Mouse (Mus musculus) C2C12 (cell line): ENCODE data around the gene Specc1. TPM values are rescaled to one million over a fixed set of nuclear protein-coding genes. Genes with fewer than 3 reads are reported as not detected.

Experiments
- H3K27me3 ChIP-seq: one replicate; pipeline ENCODE4 v1.6.1; 2011; ENCODE audit not compliant: control insufficient read depth, insufficient read depth, insufficient read length
- H3K36me3 ChIP-seq: one replicate; pipeline ENCODE4 v1.6.1; 2011; ENCODE audit not compliant: control insufficient read depth, insufficient read depth
- H3K4me3 ChIP-seq: one replicate; pipeline ENCODE4 v1.5.1; 2011; ENCODE audit warnings: mild to moderate bottlenecking, control low read depth; ENCODE audit not compliant: poor library complexity, insufficient read depth, severe bottlenecking
- H3K79me2 ChIP-seq: one replicate; pipeline ENCODE4 v1.6.1; 2011; ENCODE audit not compliant: control insufficient read depth, insufficient read depth
- H3K79me3 ChIP-seq: one replicate; pipeline ENCODE4 v1.6.1; 2011; ENCODE audit warnings: low read depth, control low read depth
- H3ac ChIP-seq: one replicate; pipeline ENCODE3; 2011; ENCODE audit warnings: low read depth; ENCODE audit not compliant: control insufficient read depth, insufficient read length
- CEBPB ChIP-seq: IDR thresholded peaks from one replicate; pipeline ENCODE4 v1.6.1; 2011; ENCODE audit warnings: low read depth, mild to moderate bottlenecking, control low read depth, moderate library complexity
- CTCF ChIP-seq: IDR thresholded peaks from one replicate; pipeline ENCODE4 v1.5.1; 2011; ENCODE audit not compliant: control insufficient read depth, insufficient read depth, insufficient read length
- FOSL1 ChIP-seq: IDR thresholded peaks from one replicate; pipeline ENCODE4 v1.8.0; 2011; ENCODE audit warnings: mild to moderate bottlenecking, low read length; ENCODE audit not compliant: poor library complexity, insufficient read depth, severe bottlenecking
- MAX ChIP-seq: IDR thresholded peaks from one replicate; pipeline ENCODE4 v1.6.1; 2011; ENCODE audit warnings: mild to moderate bottlenecking, control low read depth
- MYOD1 ChIP-seq: IDR thresholded peaks from one replicate; pipeline ENCODE4 v1.6.1; 2011; ENCODE audit warnings: low read depth; ENCODE audit not compliant: control insufficient read depth, insufficient read length
- MYOG ChIP-seq: IDR thresholded peaks from one replicate; pipeline ENCODE4 v1.6.1; 2011; ENCODE audit not compliant: control insufficient read depth, insufficient read length; ENCODE audit errors: extremely low read depth
- USF1 ChIP-seq: IDR thresholded peaks from one replicate; pipeline ENCODE4 v1.6.1; 2011; ENCODE audit warnings: low read depth, mild to moderate bottlenecking, control low read depth, moderate library complexity
- polyA plus RNA-seq: library from polyadenylated mRNA; unstranded; fragments of >200 nt; fragmentation: generic; extraction: Trizol; gene quantifications from one replicate; pipeline ENCODE4 v1.2.1, GENCODE M21; 2012; ENCODE audit warnings: missing spikeins

Specc1 gene
- polyA plus RNA-seq, 1 experiment, result 59.2 TPM

DNA sequence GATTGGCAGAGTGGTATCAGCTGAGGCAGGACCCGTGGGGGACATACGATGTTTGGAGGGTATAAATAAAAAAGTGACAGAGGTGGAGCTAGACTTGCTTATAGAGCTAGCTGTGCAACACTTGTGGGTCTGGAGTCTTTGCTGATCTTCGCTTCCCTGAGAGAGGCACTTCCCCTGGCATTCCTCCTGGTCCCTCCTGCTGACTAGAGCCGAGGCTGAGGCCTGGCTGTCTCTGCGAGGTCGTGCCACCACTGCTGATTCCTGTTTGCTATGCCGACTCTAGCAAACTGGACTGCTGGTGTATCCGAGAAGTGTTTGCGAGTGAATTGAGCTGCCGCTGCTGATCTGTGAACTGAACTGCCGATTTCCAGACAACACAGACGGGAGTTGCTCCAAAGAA, 43.5 kb downstream of the Specc1 start:
- H3K27me3 ChIP-seq, result no peaks in the 10 kb centered on the region
- H3K79me2 ChIP-seq, result no peaks in the 10 kb centered on the region
- no peak for TF ChIP-seq CTCF
- TF ChIP-seq FOSL1, result no peak
- no peak for TF ChIP-seq USF1
- TF ChIP-seq MAX, result no peak
- no peak for TF ChIP-seq MYOD1
- no peak for TF ChIP-seq MYOG
- TF ChIP-seq CEBPB, result no peak
- no peak overlapping the region for H3K4me3 ChIP-seq
- H3ac ChIP-seq, result no peak overlapping the region
- H3K79me3 ChIP-seq, result no peaks in the 10 kb centered on the region
- H3K36me3 ChIP-seq, result no peaks in the 10 kb centered on the region

DNA sequence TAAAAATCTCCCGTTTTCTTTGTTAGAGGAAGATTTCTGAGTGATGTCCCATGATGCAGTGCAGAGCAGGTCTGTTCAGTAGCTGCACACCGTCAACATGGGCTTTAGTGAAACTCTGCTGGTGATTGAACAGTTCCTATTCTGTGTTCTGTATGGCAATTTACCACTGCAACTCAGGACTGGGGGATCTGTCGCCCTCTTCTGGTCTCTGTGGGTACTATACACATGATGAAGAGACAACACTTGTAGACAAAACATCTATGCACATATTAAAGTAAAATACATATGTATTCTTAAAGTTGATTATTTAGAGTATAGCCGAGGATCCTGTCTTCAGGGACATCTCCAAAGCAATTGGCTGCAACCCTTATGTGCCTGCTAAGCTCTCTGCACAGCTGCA, 45.4 kb downstream of the Specc1 start:
- no peak for TF ChIP-seq CTCF
- TF ChIP-seq MAX, result no peak
- TF ChIP-seq CEBPB, result no peak
- no peak for TF ChIP-seq MYOD1
- no peak for TF ChIP-seq MYOG
- TF ChIP-seq USF1, result no peak
- no peak for TF ChIP-seq FOSL1

GRCm38 (mm10) chr11:62004881-62005240, 48.3 kb downstream of the Specc1 start:
- H3K27me3 ChIP-seq, result no peaks in the 10 kb centered on the region
- no peak overlapping the region for H3ac ChIP-seq
- H3K36me3 ChIP-seq, result no peaks in the 10 kb centered on the region
- no peaks in the 10 kb centered on the region for H3K79me2 ChIP-seq
- TF ChIP-seq MAX (no peak), CEBPB (no peak), MYOG (no peak), MYOD1 (no peak), FOSL1 (no peak), USF1 (no peak), CTCF (no peak)
- no peaks in the 10 kb centered on the region for H3K79me3 ChIP-seq
- no peak overlapping the region for H3K4me3 ChIP-seq

More for the DNA sequence above, 45.4 kb downstream of the Specc1 start:
- Histone ChIP-seq H3K4me3 (no peak overlapping the region), H3K79me2 (no peaks in the 10 kb centered on the region), H3K36me3 (no peaks in the 10 kb centered on the region), H3K79me3 (no peaks in the 10 kb centered on the region), H3K27me3 (no peaks in the 10 kb centered on the region), H3ac (no peak overlapping the region)

DNA sequence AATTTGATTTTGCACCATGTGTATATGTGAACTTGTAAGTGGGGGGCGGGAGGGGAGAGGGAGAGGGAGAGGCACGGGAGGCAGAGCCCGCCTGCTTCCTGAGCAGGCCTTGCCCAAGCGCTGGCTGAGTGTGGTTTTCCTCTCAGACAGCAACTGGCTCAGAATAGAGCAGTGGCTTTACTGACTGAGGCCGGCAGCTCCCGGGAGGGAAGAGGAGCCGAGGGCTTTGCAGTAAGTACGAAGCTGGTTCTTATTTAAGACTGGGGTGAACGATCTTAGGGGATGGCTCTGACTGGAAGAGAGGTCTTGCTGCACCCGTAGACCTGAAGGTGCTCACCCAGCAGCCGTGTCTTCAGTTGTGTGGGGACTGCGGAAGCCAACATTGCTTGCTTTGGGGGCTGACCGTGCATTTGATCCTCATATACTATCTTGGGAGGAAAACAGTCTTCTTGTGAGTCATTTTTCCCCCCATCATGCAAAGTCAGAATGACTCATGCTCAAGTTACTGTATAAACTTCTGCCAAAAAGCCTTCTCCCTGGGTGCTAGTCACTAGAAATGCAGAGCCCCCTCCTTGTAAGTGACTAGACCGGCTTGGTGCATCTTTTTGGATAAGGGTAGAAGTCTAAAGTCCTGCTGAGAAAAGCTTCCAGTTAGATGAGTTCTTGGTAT, 48.8 kb downstream of the Specc1 start:
- no peaks in the 10 kb centered on the region for H3K27me3 ChIP-seq
- no peaks in the 10 kb centered on the region for H3K79me2 ChIP-seq
- H3ac ChIP-seq, result peak overlapping the region; percentile 68
- no peaks in the 10 kb centered on the region for H3K36me3 ChIP-seq
- H3K4me3 ChIP-seq, result no peak overlapping the region
- TF ChIP-seq FOSL1 (peak; percentile 91), CTCF (no peak), MYOD1 (peak; percentile 17), MAX (peak; percentile 42), USF1 (no peak), CEBPB (peak; percentile 39)
- no peaks in the 10 kb centered on the region for H3K79me3 ChIP-seq

DNA sequence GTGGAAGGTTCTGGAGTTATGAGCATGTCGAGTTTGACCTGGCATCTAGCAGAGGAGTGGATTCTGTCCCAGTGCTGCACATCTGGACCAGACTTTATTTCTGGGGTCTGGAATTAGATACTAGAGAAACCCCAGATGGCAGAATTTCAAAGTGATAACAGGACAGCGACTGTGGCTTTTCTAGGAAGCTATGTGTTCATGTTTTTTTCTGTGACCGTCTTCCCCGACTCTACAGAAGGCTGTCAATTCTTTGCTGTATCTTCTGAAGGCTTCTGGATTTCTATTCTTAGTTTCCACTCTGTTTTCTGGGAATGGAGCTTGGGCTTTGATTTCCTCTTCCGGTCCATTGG, 49.3 kb downstream of the Specc1 start:
- Histone ChIP-seq H3K79me2 (no peaks in the 10 kb centered on the region), H3K36me3 (no peaks in the 10 kb centered on the region), H3K4me3 (no peak overlapping the region), H3K79me3 (no peaks in the 10 kb centered on the region), H3ac (no peak overlapping the region), H3K27me3 (no peaks in the 10 kb centered on the region)
- TF ChIP-seq MYOG (no peak), MYOD1 (no peak)

- Histone ChIP-seq H3K79me3 (no peaks in the 10 kb centered on the region), H3K79me2 (no peaks in the 10 kb centered on the region), H3K36me3 (no peaks in the 10 kb centered on the region), H3K27me3 (no peaks in the 10 kb centered on the region), H3ac (peak overlapping the region; percentile 34), H3K4me3 (no peak overlapping the region)
- no peak for TF ChIP-seq MYOG
- no peak for TF ChIP-seq MAX
- TF ChIP-seq CTCF, result no peak
- TF ChIP-seq USF1, result no peak
- no peak for TF ChIP-seq CEBPB
- no peak for TF ChIP-seq MYOD1
Observed at GRCm38 (mm10) chr11:62006680-62007079, 50.1 kb downstream of the Specc1 start.
